Mouse (Mus musculus) neural tube, embryonic 11.5 days (tissue): ENCODE measurements around the gene Zkscan7. TPM values are rescaled to one million over a fixed set of nuclear protein-coding genes. Genes with fewer than 3 reads are reported as not detected.
A peak's percentile ranks its signal among the peaks of the same experiment; 100 is the strongest.
"Not testable (repeated sequence)": the region's sequence is repeated elsewhere in the genome, so short reads cannot be mapped to it uniquely, and the experiment has no call there.

ENCODE experiments used
- ATAC-seq: fragments of 200-750 bp; cut with Nextera tagmentation; 2 replicates; pipeline ENCODE4 v1.8.0; 2017; ENCODE audit warnings: moderate number of reproducible peaks, mild to moderate bottlenecking, moderate TSS enrichment, moderate library complexity; ENCODE audit not compliant: insufficient read depth, low FRiP score, low TSS enrichment
- DNase-seq: peaks from one replicate; pipeline ENCODE4 v3.0.0-alpha.2; 2015; ENCODE audit warnings: low spot score
- H3K27ac ChIP-seq: fragments of 300-500 bp; sonication (generic); 2 replicates; pipeline ENCODE4 v1.5.1; 2014; ENCODE audit warnings: low read depth, mild to moderate bottlenecking, low read length
- H3K27me3 ChIP-seq: fragments of 300-500 bp; sonication (generic); 2 replicates; pipeline ENCODE4 v1.6.1; 2014; ENCODE audit warnings: mild to moderate bottlenecking, low read length, mixed read lengths; ENCODE audit not compliant: control insufficient read depth, insufficient read depth
- H3K36me3 ChIP-seq: fragments of 300-500 bp; sonication (generic); 2 replicates; pipeline ENCODE4 v1.6.1; 2014; ENCODE audit warnings: mild to moderate bottlenecking, low read length, moderate library complexity, mixed read lengths; ENCODE audit not compliant: control insufficient read depth, insufficient read depth
- H3K4me1 ChIP-seq: fragments of 300-500 bp; sonication (generic); 2 replicates; pipeline ENCODE4 v1.6.1; 2014; ENCODE audit warnings: low read length, mixed read lengths; ENCODE audit not compliant: control insufficient read depth, insufficient read depth
- H3K4me2 ChIP-seq: fragments of 300-500 bp; sonication (generic); 2 replicates; pipeline ENCODE4 v1.6.1; 2014; ENCODE audit warnings: low read depth, mild to moderate bottlenecking, moderate library complexity
- H3K4me3 ChIP-seq: fragments of 300-500 bp; sonication (generic); 2 replicates; pipeline ENCODE4 v1.5.1; 2014; ENCODE audit warnings: low read depth, low read length
- H3K9ac ChIP-seq: fragments of 300-500 bp; sonication (generic); 2 replicates; pipeline ENCODE4 v1.6.1; 2014; ENCODE audit warnings: mild to moderate bottlenecking, low read length
- H3K9me3 ChIP-seq: fragments of 300-500 bp; sonication (generic); 2 replicates; pipeline ENCODE4 v1.6.1; 2016; ENCODE audit warnings: low read length; ENCODE audit not compliant: control insufficient read depth
- WGBS: fragments of 180-500 bp; shearing (Covaris S2); extraction: QIAGEN DNeasy Blood & Tissue Kit; methylation state at CpG from one replicate; pipeline ENCODE4 v1.1.7; 2014; 5-methylcytosine and 5-hydroxymethylcytosine counted together
- polyA plus RNA-seq: library from polyadenylated mRNA; unstranded; fragments of >200 nt; fragmentation: Nextera tagmentation; extraction: Ambion mirVana; gene quantifications from 2 replicates; pipeline ENCODE4 v1.2.1, GENCODE M21; 2014

Gene Zkscan7
- polyA plus RNA-seq, 1 experiment from 2014 or later: 3.3 TPM

DNA sequence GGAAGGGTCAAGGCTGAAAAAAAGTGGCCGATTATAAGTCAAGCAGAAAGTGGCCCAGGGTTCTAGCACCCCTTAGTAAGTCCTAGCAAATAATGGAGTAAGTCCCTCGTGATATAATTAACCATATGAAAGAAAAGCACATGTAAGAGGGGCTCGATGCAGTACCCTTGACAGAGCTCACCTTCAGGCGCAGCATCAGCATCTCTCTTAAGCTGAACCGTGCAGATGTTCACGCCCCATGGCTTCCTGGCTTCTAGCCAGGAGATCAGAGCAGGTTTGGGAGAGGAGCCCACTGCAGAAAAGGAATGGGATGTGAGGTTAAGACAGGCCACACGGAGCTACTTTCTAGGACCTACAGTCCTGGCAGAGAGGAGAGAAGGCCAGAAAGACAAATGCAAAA lies 31.0 kb upstream of the Zkscan7 start:
- no peak overlapping the region for H3K9ac ChIP-seq
- no peak overlapping the region for H3K4me3 ChIP-seq
- no peaks in the 10 kb centered on the region for H3K27me3 ChIP-seq
- DNase-seq (no peak), ATAC-seq (no peak)
- no peak overlapping the region for H3K4me2 ChIP-seq
- 96% methylated on average over 7 of the region's 7 CpGs for WGBS
- H3K36me3 ChIP-seq: peaks cover 64% of the 10 kb centered on the region
- H3K4me1 ChIP-seq: no peaks in the 10 kb centered on the region
- no peaks in the 10 kb centered on the region for H3K9me3 ChIP-seq
- H3K27ac ChIP-seq: no peak overlapping the region

DNA sequence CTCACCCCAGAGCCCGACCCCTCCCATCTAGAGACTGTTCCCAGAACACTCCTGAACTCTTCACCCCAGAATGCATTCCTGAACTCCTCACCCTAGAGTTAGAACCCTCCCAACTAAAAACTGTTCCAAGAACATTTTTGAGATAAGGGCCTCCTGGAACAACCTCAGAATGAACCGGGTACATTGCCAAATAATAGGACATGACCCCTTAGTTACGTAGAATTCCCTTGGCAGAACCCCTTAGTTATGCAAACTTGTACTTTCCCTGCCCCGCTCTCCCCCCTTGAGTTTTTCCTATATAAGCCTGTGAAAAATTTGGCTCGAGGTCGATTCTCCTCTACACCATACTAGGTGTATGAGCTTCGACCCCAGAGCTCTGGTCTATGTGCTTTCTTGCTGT lies 30.3 kb upstream of the Zkscan7 start:
- not testable (repeated sequence) for ATAC-seq, H3K9ac ChIP-seq, H3K27me3 ChIP-seq, H3K4me2 ChIP-seq, H3K9me3 ChIP-seq, H3K27ac ChIP-seq, H3K4me1 ChIP-seq, DNase-seq, H3K4me3 ChIP-seq
- 97% methylated on average over 2 of the region's 7 CpGs for WGBS
- H3K36me3 ChIP-seq: peaks cover 66% of the 10 kb centered on the region

DNA sequence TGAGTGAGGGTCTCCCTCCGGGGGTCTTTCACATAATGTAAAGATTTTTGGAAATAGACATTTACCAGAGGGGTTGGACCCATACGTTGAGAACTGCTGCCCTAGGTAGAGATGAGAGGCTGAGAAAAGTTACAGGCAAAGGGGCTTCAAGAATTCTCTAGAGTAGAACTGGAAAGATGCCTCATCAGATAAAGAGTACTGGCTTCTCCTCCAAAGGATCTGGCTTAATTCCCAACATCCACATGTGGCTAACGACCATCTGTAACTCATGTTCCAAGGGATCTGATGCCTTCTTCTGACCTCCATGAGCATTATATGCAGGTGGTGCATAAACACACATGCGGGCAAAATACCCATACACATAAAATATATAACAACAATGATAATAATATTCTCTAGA lies 29.9 kb upstream of the Zkscan7 start:
- Histone ChIP-seq H3K27ac (no peak overlapping the region), H3K9ac (no peak overlapping the region), H3K4me1 (no peaks in the 10 kb centered on the region), H3K9me3 (no peaks in the 10 kb centered on the region; the same call in 1 of the 2 replicates), H3K27me3 (no peaks in the 10 kb centered on the region), H3K36me3 (peaks cover 66% of the 10 kb centered on the region), H3K4me2 (no peak overlapping the region), H3K4me3 (no peak overlapping the region)
- no peak for DNase-seq
- WGBS: 97% methylated on average over 4 of the region's 4 CpGs
- ATAC-seq: no peak

DNA sequence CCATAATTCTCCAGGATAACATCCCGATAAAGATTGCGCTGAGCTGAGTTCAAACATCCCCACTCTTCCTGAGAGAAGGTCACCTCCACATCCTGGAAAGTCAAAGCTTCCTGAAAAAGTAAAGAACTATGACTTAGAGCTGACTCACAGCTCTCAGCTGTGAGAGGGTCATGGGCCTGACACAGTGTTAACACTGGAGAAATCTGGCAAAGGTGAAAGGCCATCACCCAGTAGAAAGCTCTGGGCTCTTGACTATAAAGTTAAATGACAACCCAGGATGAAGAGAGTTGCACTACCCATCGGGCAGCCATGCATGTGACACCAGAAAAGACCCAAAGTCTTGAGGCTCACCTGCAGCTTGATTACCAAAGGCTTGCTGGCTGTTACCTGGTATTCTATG lies 28.8 kb upstream of the Zkscan7 start:
- H3K36me3 ChIP-seq: peaks cover 73% of the 10 kb centered on the region
- no peak for DNase-seq
- H3K4me3 ChIP-seq: no peak overlapping the region
- H3K27ac ChIP-seq: no peak overlapping the region
- no peak overlapping the region for H3K4me2 ChIP-seq
- peaks cover 3% of the 10 kb centered on the region; the same call in 1 of the 2 replicates for H3K9me3 ChIP-seq
- no peaks in the 10 kb centered on the region for H3K4me1 ChIP-seq
- WGBS: 99% methylated on average over 3 of the region's 3 CpGs
- no peak overlapping the region for H3K9ac ChIP-seq
- no peaks in the 10 kb centered on the region for H3K27me3 ChIP-seq
- ATAC-seq: no peak

DNA sequence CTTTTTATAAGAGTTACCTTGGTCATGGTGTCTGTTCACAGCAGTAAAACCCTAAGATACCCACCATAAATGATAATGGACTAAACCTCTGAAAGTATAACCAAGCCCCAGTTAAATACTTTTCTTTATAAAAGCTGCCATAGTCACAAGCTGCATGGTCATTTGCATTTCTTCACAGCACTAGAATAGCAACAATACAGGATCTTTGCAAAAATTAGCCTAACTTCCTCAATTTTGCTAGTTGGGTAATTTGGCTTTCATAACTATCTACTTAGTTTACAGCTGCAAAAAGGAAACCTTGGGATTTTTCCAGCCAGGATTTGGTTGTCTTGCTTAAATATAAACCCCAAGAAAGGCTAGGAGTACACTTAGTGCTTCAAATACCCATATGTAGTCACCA lies 24.7 kb upstream of the Zkscan7 start:
- H3K4me1 ChIP-seq: peaks cover 7% of the 10 kb centered on the region; the same call in 1 of the 2 replicates
- H3K4me3 ChIP-seq: no peak overlapping the region
- no peaks in the 10 kb centered on the region for H3K27me3 ChIP-seq
- H3K4me2 ChIP-seq: no peak overlapping the region
- peaks cover 51% of the 10 kb centered on the region for H3K36me3 ChIP-seq
- H3K27ac ChIP-seq: no peak overlapping the region
- H3K9ac ChIP-seq: no peak overlapping the region
- ATAC-seq (no peak), DNase-seq (no peak)
- peaks cover 3% of the 10 kb centered on the region; the same call in 1 of the 2 replicates for H3K9me3 ChIP-seq

DNA sequence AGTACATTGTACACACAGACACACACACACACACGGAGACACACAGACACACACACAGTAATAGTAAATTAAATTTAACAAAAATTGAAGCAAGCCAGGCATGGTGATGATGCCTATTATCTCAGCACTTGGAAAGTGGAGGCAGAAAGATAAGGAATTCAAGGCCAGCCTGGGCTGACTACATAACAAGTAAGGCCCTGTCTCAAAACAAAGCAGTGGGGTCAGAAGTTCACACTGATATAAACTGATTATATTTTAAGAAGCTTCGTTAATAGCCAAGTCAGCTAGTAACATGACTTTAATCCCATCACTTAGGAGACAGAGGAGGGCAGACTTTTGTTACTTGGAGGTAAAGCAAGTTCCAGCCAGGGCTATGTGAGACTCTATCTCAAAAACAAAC lies 21.8 kb upstream of the Zkscan7 start:
- peaks cover 3% of the 10 kb centered on the region; the same call in 1 of the 2 replicates for H3K9me3 ChIP-seq
- peaks cover 7% of the 10 kb centered on the region; the same call in 1 of the 2 replicates for H3K4me1 ChIP-seq
- H3K27ac ChIP-seq: no peak overlapping the region
- H3K27me3 ChIP-seq: no peaks in the 10 kb centered on the region
- H3K4me3 ChIP-seq: no peak overlapping the region
- no peak for DNase-seq
- H3K36me3 ChIP-seq: peaks cover 33% of the 10 kb centered on the region
- no peak overlapping the region for H3K9ac ChIP-seq
- no peak overlapping the region for H3K4me2 ChIP-seq
- no peak for ATAC-seq
- WGBS: 93% methylated on average over 2 of the region's 2 CpGs

DNA sequence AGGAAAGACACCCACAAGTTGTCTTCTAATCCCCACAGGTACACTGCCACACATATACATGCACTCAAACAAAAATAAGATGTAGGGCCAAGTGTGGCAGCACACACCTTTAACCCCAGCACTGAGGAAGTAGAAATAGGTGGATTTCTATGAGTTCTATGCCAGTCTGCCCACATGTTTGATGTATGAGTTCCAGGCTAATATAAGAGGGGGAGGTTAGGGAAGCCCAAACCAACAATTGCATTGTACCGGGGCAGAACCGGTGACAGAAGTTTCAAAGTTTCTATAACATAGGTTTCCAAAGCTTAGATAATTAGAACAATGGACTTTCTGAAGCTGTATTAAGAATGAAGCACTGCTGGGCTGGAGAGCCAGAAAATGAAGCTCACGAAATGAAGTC lies 20.6 kb upstream of the Zkscan7 start:
- ATAC-seq (no peak), DNase-seq (no peak)
- Histone ChIP-seq H3K9ac (peak overlapping the region; percentile 93), H3K27ac (no peak overlapping the region), H3K4me3 (peak overlapping the region; percentile 84), H3K9me3 (peaks cover 3% of the 10 kb centered on the region; the same call in 1 of the 2 replicates), H3K4me1 (peaks cover 7% of the 10 kb centered on the region; the same call in 1 of the 2 replicates), H3K36me3 (peaks cover 22% of the 10 kb centered on the region), H3K4me2 (peak overlapping the region; percentile 56), H3K27me3 (no peaks in the 10 kb centered on the region)
- WGBS: 57% methylated on average over 3 of the region's 3 CpGs

DNA sequence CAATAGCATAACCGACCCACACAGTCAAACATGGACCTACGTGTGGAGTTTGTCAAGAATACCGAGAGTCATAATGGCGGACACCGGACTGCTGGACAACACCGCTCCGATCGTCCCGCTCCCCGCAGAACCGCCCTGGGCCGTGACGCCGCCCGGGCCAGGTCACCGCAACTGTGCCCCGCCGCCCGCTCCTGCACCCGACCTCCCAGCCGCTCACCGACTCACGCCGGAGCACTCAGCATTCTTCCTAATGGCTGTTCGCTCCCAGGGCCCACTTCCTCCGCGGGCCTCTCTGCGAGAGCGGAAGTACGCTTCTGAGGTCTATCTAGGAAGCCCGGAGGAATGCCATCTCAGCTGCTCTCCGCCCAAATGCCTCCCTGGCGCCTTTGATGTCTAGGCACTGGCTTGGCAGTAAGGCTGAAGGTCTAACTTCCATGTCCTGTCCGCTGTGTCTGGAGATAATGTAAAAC lies 19.8 kb upstream of the Zkscan7 start, which contains the start of gene Zfp445:
Zfp445 (minus strand) TSS at position 310 of the 470 bp plus-strand sequence.
- H3K4me1 ChIP-seq: peaks cover 7% of the 10 kb centered on the region; the same call in 1 of the 2 replicates
- H3K4me3 ChIP-seq: peak within 1 kb of the TSS; percentile 84
- H3K9me3 ChIP-seq: peaks cover 3% of the 10 kb centered on the region; the same call in 1 of the 2 replicates
- H3K4me2 ChIP-seq: peak within 1 kb of the TSS; percentile 56
- peak within 1 kb of the TSS; percentile 62; the same call in 1 of the 2 replicates for H3K27ac ChIP-seq
- DNase-seq (peak; percentile 89), ATAC-seq (peak; percentile 87)
- under 1% methylated on average over 34 of the region's 34 CpGs for WGBS
- H3K36me3 ChIP-seq: peaks cover 16% of the 10 kb centered on the region
- H3K9ac ChIP-seq: peak within 1 kb of the TSS; percentile 93
- no peaks in the 10 kb centered on the region for H3K27me3 ChIP-seq

DNA sequence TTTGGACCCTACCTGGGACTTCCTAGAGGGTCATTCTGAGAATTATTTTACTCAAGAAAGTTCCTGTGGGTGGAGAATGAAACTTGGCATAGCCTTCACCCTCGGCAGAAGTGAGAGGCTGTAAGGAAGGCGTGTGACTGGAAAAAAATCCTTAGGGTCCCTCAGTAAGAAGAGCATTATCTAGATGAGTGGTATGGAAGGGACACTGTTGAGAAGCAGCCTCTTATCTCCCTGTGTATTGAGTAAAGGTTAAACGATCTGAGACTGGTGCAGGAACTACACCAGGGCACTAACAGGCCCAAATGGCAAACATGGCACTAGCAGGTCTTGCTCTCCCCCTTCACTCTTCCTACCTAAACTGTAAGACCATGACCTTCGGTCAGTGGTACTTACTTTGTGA lies 19.3 kb upstream of the Zkscan7 start:
- ATAC-seq: 0 out of 2 replicates have a peak, but pooled peaks have one; percentile 16

More for the DNA sequence above, 19.3 kb upstream of the Zkscan7 start:
- Histone ChIP-seq H3K27me3 (no peaks in the 10 kb centered on the region), H3K9ac (peak overlapping the region; percentile 93; the same call in 1 of the 2 replicates), H3K27ac (no peak overlapping the region), H3K4me3 (peak overlapping the region; percentile 84; the same call in 1 of the 2 replicates), H3K36me3 (peaks cover 11% of the 10 kb centered on the region), H3K4me2 (0 out of 2 replicates have a peak overlapping the region, but pooled peaks have one; percentile 28), H3K4me1 (peaks cover 7% of the 10 kb centered on the region; the same call in 1 of the 2 replicates), H3K9me3 (no peaks in the 10 kb centered on the region; the same call in 1 of the 2 replicates)
- DNase-seq: no peak
- WGBS: 95% methylated on average over 4 of the region's 4 CpGs
